Mouse (Mus musculus) embryonic facial prominence, embryonic 11.5 days (tissue): ENCODE data around the gene Dr1. TPM values are rescaled to one million over a fixed set of nuclear protein-coding genes. Genes with fewer than 3 reads are reported as not detected.
A peak's percentile ranks its signal among the peaks of the same experiment; 100 is the strongest.
"Not testable (repeated sequence)": the region's sequence is repeated elsewhere in the genome, so short reads cannot be mapped to it uniquely, and the experiment has no call there.

ENCODE experiments used
- ATAC-seq: fragments of 200-750 bp; cut with Nextera tagmentation; replicated peaks from 2 replicates; pipeline ENCODE4 v1.8.0; 2017; ENCODE audit warnings: low read depth; ENCODE audit not compliant: insufficient number of reproducible peaks, low FRiP score, low TSS enrichment
- DNase-seq: peaks from one replicate; pipeline ENCODE4 v3.0.0-alpha.2; 2015; ENCODE audit warnings: low spot score
- H3K27ac ChIP-seq: fragments of 300-500 bp; sonication (generic); replicated peaks from 2 replicates; pipeline ENCODE4 v1.5.1; 2014; ENCODE audit warnings: mild to moderate bottlenecking, low read depth, low read length, control low read depth
- H3K27me3 ChIP-seq: fragments of 300-500 bp; sonication (generic); 2 replicates; pipeline ENCODE4 v1.6.1; 2014; ENCODE audit warnings: mild to moderate bottlenecking, low read length, moderate library complexity, mixed read lengths; ENCODE audit not compliant: control insufficient read depth, insufficient read depth
- H3K36me3 ChIP-seq: fragments of 300-500 bp; sonication (generic); replicated peaks from 2 replicates; pipeline ENCODE4 v1.6.1; 2014; ENCODE audit warnings: low read depth, mild to moderate bottlenecking, low read length, moderate library complexity, mixed read lengths; ENCODE audit not compliant: control insufficient read depth, insufficient read depth
- H3K4me1 ChIP-seq: fragments of 300-500 bp; sonication (generic); 2 replicates; pipeline ENCODE4 v1.6.1; 2014; ENCODE audit warnings: low read length, mixed read lengths; ENCODE audit not compliant: control insufficient read depth, insufficient read depth
- H3K4me2 ChIP-seq: fragments of 300-500 bp; sonication (generic); 2 replicates; pipeline ENCODE4 v1.6.1; 2014; ENCODE audit warnings: low read depth, mild to moderate bottlenecking, control low read depth, low read length, moderate library complexity
- H3K4me3 ChIP-seq: fragments of 300-500 bp; sonication (generic); 2 replicates; pipeline ENCODE4 v1.5.1; 2014; ENCODE audit warnings: low read depth, low read length, control low read depth
- H3K9ac ChIP-seq: fragments of 300-500 bp; sonication (generic); replicated peaks from 2 replicates; pipeline ENCODE4 v1.6.1; 2014; ENCODE audit warnings: mild to moderate bottlenecking, control low read depth, low read length
- H3K9me3 ChIP-seq: fragments of 300-500 bp; sonication (generic); replicated peaks from 2 replicates; pipeline ENCODE4 v1.6.1; 2016; ENCODE audit warnings: mild to moderate bottlenecking, low read length, inconsistent platforms, mixed read lengths; ENCODE audit not compliant: control insufficient read depth
- WGBS: fragments of 180-500 bp; shearing (Covaris S2); extraction: QIAGEN DNeasy Blood & Tissue Kit; methylation state at CpG from one replicate; pipeline ENCODE4 v1.1.7; 2014; 5-methylcytosine and 5-hydroxymethylcytosine counted together
- polyA plus RNA-seq: library from polyadenylated mRNA; unstranded; fragments of >200 nt; fragmentation: Nextera tagmentation; extraction: Ambion mirVana; gene quantifications from 2 replicates; pipeline ENCODE4 v1.2.1, GENCODE M21; 2014

The Dr1 gene
- polyA plus RNA-seq, 1 experiment from 2014 or later = 65.7 TPM

DNA sequence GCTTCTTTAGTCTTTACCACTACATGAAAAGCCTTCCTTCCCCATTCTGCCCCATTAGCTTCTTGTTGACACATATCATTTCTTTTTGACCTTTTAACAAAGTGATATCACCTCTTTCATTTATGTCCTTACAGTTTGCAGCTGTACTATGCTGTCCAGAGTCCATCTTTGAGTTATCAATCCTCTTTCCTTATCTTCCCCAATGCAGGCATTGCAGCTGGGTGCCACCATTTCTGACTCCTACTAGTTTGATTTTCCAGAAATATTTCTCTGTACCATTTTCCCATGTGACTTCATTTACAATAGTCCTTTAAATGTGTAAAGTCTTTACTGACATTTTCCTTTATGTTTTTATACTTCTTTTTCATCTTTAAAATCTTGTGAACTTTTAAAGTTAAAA is 1.7 kb upstream of the Dr1 start:
- H3K27ac ChIP-seq = no peak overlapping the region
- H3K4me3 ChIP-seq = no peak overlapping the region
- H3K4me2 ChIP-seq = no peak overlapping the region
- no peak for DNase-seq
- no peaks in the 10 kb centered on the region for H3K4me1 ChIP-seq
- H3K27me3 ChIP-seq = no peaks in the 10 kb centered on the region
- no peaks in the 10 kb centered on the region for H3K36me3 ChIP-seq
- H3K9ac ChIP-seq = no peak overlapping the region
- H3K9me3 ChIP-seq = no peaks in the 10 kb centered on the region
- no peak for ATAC-seq

DNA sequence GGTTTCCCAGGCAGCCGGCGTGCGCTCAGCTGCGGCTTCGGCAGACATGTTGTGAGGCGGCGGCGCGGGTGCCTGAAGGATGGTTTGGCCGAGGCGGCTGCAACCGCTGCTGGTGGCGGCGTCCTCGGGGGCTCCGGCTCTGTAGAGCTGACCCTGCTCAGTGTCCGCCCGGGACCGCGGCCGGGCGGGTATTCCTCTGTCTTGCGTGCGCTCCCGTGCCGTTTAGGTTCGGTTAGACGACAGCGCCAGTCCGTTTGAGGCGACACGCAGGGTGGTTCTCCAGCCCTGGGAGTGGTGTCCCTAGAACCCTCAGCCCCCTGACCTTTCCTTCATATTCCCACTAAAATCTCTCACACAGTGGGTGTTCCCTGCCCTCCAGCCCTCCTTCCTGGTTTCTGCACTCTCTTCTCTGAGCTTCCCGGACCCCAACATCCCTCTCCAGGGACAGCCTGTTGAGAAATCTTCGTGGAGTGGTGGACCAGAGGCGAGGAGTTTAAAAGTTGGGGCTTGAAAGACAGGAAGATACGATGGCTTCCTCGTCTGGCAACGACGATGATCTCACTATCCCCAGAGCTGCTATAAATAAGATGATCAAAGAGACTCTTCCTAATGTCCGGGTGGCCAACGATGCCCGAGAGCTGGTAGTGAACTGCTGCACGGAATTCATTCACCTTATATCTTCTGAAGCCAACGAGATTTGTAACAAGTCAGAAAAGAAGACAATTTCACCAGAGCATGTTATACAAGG is 540 bp downstream of the Dr1 start:
- H3K4me1 ChIP-seq = no peaks in the 10 kb centered on the region
- H3K27ac ChIP-seq = peak overlapping the region; percentile 88
- peak overlapping the region; percentile 93 for H3K4me3 ChIP-seq
- peak overlapping the region; percentile 94 for H3K9ac ChIP-seq
- under 1% methylated on average over 43 of the region's 44 CpGs for WGBS
- no peaks in the 10 kb centered on the region for H3K36me3 ChIP-seq
- H3K9me3 ChIP-seq = no peaks in the 10 kb centered on the region
- ATAC-seq (peak; percentile 60), DNase-seq (peak; percentile 1)
- H3K27me3 ChIP-seq = no peaks in the 10 kb centered on the region
- peak overlapping the region; percentile 71 for H3K4me2 ChIP-seq

GRCm38 (mm10) chr5:108269811-108270151 is 1.1 kb downstream of the Dr1 start:
- DNase-seq (no peak), ATAC-seq (no peak)
- peak overlapping the region; percentile 71 for H3K4me2 ChIP-seq
- H3K36me3 ChIP-seq = no peaks in the 10 kb centered on the region
- 12% methylated on average over 7 of the region's 7 CpGs for WGBS
- H3K4me3 ChIP-seq = peak overlapping the region; percentile 93
- no peaks in the 10 kb centered on the region for H3K27me3 ChIP-seq
- H3K9me3 ChIP-seq = no peaks in the 10 kb centered on the region
- H3K4me1 ChIP-seq = no peaks in the 10 kb centered on the region
- H3K27ac ChIP-seq = no peak overlapping the region
- peak overlapping the region; percentile 94 for H3K9ac ChIP-seq

GRCm38 (mm10) chr5:108270415-108270814 is 1.7 kb downstream of the Dr1 start:
- H3K9ac ChIP-seq = peak overlapping the region; percentile 10; the same call in 1 of the 2 replicates
- no peaks in the 10 kb centered on the region for H3K4me1 ChIP-seq
- no peaks in the 10 kb centered on the region for H3K27me3 ChIP-seq
- WGBS = 56% methylated on average over 9 of the region's 9 CpGs
- H3K27ac ChIP-seq = no peak overlapping the region
- H3K4me3 ChIP-seq = peak overlapping the region; percentile 93
- no peaks in the 10 kb centered on the region for H3K36me3 ChIP-seq
- no peak for ATAC-seq
- H3K4me2 ChIP-seq = peak overlapping the region; percentile 71
- DNase-seq = no peak
- no peaks in the 10 kb centered on the region for H3K9me3 ChIP-seq

DNA sequence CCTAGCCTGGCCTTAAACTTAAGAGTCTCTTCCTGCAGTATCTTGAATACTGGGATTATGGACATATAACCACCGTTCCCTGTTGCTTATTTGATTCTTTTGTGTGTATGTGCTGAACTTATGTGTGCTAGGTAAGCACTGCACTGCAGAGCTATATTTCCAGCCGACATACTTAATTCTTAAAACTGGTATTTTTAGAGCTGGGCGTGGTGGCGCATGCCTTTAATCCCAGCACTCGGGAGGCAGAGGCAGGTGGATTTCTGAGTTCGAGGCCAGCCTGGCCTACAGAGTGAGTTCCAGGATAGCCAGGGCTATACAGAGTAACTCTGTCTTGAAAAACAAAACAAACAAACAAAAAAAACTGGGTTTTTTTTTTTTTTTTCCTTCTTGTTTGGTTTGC is 2.6 kb downstream of the Dr1 start:
- not testable (repeated sequence) for H3K27ac ChIP-seq, H3K4me2 ChIP-seq, H3K9ac ChIP-seq, H3K4me1 ChIP-seq, H3K4me3 ChIP-seq, ATAC-seq, DNase-seq, H3K27me3 ChIP-seq, H3K36me3 ChIP-seq, H3K9me3 ChIP-seq
- WGBS = 94% methylated on average over 6 of the region's 6 CpGs

DNA sequence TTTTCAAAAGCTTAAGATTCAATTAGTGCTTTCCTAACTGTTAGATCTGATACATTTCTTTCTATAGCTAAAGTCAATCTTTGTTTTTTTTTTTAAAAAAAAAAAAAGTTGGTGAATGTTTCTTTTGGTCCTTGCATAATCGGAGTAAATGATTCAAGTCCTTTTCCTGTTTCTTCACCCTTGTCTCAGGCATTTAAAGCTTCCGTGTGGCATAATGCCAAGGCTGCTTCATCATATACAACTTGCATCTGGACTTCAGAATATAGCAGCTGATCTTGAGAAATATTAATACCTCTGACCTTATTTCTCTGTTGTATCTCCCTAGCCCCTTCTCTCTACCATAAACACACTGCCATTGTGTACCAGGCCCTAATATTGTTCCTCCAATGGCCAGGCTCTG is 18.3 kb downstream of the Dr1 start:
- no peak overlapping the region for H3K4me2 ChIP-seq

GRCm38 (mm10) chr5:108301567-108301966 is 32.9 kb downstream of the Dr1 start:
- 68% methylated on average over 3 of the region's 3 CpGs for WGBS

More for the DNA sequence above, 18.3 kb downstream of the Dr1 start:
- Histone ChIP-seq H3K4me1 (no peaks in the 10 kb centered on the region), H3K9me3 (no peaks in the 10 kb centered on the region), H3K27me3 (no peaks in the 10 kb centered on the region), H3K9ac (no peak overlapping the region), H3K36me3 (no peaks in the 10 kb centered on the region), H3K4me3 (no peak overlapping the region), H3K27ac (no peak overlapping the region)
- WGBS = 84% methylated on average over 2 of the region's 2 CpGs
- DNase-seq (no peak), ATAC-seq (no peak)

GRCm38 (mm10) chr5:108312224-108313064 is 43.7 kb downstream of the Dr1 start, which contains the start of gene Pigg:
TSS of gene Pigg (plus strand) at chr5:108312609.
- DNase-seq (peak; percentile 92), ATAC-seq (peak; percentile 97)
- Histone ChIP-seq H3K4me2 (peak within 1 kb of the TSS; percentile 74), H3K9me3 (no peaks in the 10 kb centered on the region), H3K36me3 (no peaks in the 10 kb centered on the region), H3K4me1 (peaks cover 3% of the 10 kb centered on the region; the same call in 1 of the 2 replicates), H3K9ac (peak within 1 kb of the TSS; percentile 62), H3K27me3 (no peaks in the 10 kb centered on the region), H3K27ac (peak within 1 kb of the TSS; percentile 23), H3K4me3 (peak within 1 kb of the TSS; percentile 67)
- under 1% methylated on average over 57 of the region's 57 CpGs for WGBS

More at GRCm38 (mm10) chr5:108301567-108301966, 32.9 kb downstream of the Dr1 start:
- ATAC-seq = no peak
- Histone ChIP-seq H3K9me3 (no peaks in the 10 kb centered on the region), H3K27me3 (no peaks in the 10 kb centered on the region), H3K36me3 (no peaks in the 10 kb centered on the region), H3K4me1 (no peaks in the 10 kb centered on the region), H3K27ac (no peak overlapping the region), H3K4me2 (no peak overlapping the region), H3K4me3 (no peak overlapping the region), H3K9ac (no peak overlapping the region)
- no peak for DNase-seq
